Mouse (Mus musculus): Measurements from ENCODE around the gene Entpd1. TPM values are rescaled to one million over a fixed set of nuclear protein-coding genes. Genes with fewer than 3 reads are reported as not detected.

The Entpd1 gene
- polyA plus RNA-seq, 1 experiment from 2014 or later: 10.0 TPM

DNA sequence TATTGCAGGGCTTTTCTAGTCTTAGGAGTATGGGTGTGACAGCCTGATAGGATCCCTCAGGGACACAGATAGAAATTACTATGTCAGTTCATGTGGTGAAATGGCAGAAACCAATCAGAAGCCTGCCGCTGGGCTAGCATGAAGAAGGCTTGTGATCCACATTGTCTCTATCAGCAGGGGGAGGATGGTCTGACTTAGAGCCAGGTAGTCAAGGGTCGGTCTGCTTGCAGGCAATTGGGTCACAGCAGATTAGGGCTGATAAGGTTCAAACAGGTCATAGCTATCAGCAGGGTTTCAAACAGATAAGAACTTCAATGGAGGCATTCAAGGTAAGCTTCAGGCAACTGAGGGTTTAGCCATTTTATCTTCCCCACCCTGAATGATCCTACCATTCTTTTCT is 31.3 kb upstream of the Entpd1 start:
- TF ChIP-seq CTCF (IDR thresholded peaks at IDR 0.05; ENCODE audit: low read depth): no peak
- TF ChIP-seq EP300 (optimal IDR thresholded peaks at IDR 0.05): no peak
- ATAC-seq (ENCODE audit: low FRiP score, low TSS enrichment) (no peak), DNase-seq (ENCODE audit: low spot score) (no peak)
- no peaks in the 10 kb centered on the region for H3K9me3 ChIP-seq (ENCODE audit: control insufficient read depth, low read length)
- peaks cover 11% of the 10 kb centered on the region for H3K36me3 ChIP-seq (ENCODE audit: control insufficient read depth, insufficient read depth, low read length)
- no peaks in the 10 kb centered on the region for H3K4me1 ChIP-seq (replicated peaks; ENCODE audit: control insufficient read depth, insufficient read depth)
- H3K27me3 ChIP-seq (ENCODE audit: control insufficient read depth, insufficient read depth, low read length): no peaks in the 10 kb centered on the region
- H3K4me2 ChIP-seq (replicated peaks; ENCODE audit: low read depth): no peak overlapping the region
- 75% methylated on average over 2 of the region's 2 CpGs for WGBS
- H3K9ac ChIP-seq (ENCODE audit: low read length): no peak overlapping the region
- H3K4me3 ChIP-seq (ENCODE audit: low read depth, low read length): no peak overlapping the region
- no peak overlapping the region for H3K27ac ChIP-seq (replicated peaks)

DNA sequence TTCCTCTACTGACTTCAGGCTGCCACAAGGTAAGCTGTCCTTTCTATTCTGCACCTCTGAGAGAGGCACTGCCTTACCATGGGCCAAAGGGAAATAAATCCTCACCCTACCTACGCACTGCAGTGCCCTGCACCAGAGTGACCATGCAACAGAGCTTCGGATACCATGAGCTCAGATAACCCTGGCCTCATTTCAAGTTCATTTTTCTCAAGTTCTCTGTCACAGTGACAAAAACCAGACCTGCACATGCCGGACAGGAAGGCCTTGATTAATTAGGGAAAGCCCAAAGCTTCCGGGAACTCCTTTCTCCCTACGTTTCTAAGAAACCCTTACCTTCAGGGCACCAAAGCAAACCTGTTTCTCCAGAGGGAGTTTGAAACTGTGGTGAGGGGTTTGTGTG is 30.5 kb upstream of the Entpd1 start:
- ATAC-seq (ENCODE audit: low FRiP score, low TSS enrichment): no peak
- Histone ChIP-seq H3K27ac (replicated peaks) (no peak overlapping the region), H3K9ac (ENCODE audit: low read length) (no peak overlapping the region), H3K9me3 (ENCODE audit: control insufficient read depth, low read length) (no peaks in the 10 kb centered on the region), H3K27me3 (ENCODE audit: control insufficient read depth, insufficient read depth, low read length) (no peaks in the 10 kb centered on the region), H3K4me3 (ENCODE audit: low read depth, low read length) (no peak overlapping the region), H3K36me3 (ENCODE audit: control insufficient read depth, insufficient read depth, low read length) (peaks cover 11% of the 10 kb centered on the region), H3K4me2 (replicated peaks; ENCODE audit: low read depth) (no peak overlapping the region), H3K4me1 (replicated peaks; ENCODE audit: control insufficient read depth, insufficient read depth) (no peaks in the 10 kb centered on the region)
- no peak for TF ChIP-seq EP300 (optimal IDR thresholded peaks at IDR 0.05)
- TF ChIP-seq CTCF (IDR thresholded peaks at IDR 0.05; ENCODE audit: low read depth): no peak
- WGBS: 53% methylated on average over 5 of the region's 5 CpGs
- no peak for DNase-seq (ENCODE audit: low spot score)

DNA sequence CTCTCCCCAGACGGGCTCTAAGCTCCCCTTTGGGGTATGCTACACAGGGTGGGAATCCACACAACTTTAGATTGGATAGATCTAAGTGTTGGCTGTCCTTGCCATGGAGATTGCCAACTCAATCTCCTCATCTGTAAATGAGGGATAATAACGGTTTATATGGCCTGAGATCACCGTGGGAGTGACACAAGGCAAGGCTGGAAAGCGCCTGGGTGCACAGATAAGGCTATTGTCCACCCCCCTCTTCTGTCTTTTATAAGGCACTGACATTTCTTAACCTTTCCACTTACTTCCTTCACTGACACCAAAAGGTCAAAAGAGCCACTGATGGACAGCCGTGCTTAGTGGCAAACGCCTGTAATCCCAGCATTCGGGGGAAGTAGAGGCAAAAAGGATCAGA is 25.3 kb upstream of the Entpd1 start:
- no peaks in the 10 kb centered on the region for H3K9me3 ChIP-seq (ENCODE audit: control insufficient read depth, low read length)
- H3K4me3 ChIP-seq (ENCODE audit: low read depth, low read length): peak overlapping the region; percentile 78; the same call in 1 of the 2 replicates
- no peaks in the 10 kb centered on the region; the same call in 1 of the 2 replicates for H3K4me1 ChIP-seq (replicated peaks; ENCODE audit: control insufficient read depth, insufficient read depth)
- H3K27ac ChIP-seq (replicated peaks): no peak overlapping the region
- H3K9ac ChIP-seq (ENCODE audit: low read length): 0 out of 2 replicates have a peak overlapping the region, but pooled peaks have one; percentile 18
- H3K4me2 ChIP-seq (replicated peaks; ENCODE audit: low read depth): peak overlapping the region; percentile 81
- H3K27me3 ChIP-seq (ENCODE audit: control insufficient read depth, insufficient read depth, low read length): no peaks in the 10 kb centered on the region
- TF ChIP-seq EP300 (optimal IDR thresholded peaks at IDR 0.05): no peak
- TF ChIP-seq CTCF (IDR thresholded peaks at IDR 0.05; ENCODE audit: low read depth): no peak
- DNase-seq (ENCODE audit: low spot score) (no peak), ATAC-seq (ENCODE audit: low FRiP score, low TSS enrichment) (no peak)
- H3K36me3 ChIP-seq (ENCODE audit: control insufficient read depth, insufficient read depth, low read length): 0 out of 2 replicates have a peak, but pooled peaks cover under 1% of the 10 kb centered on the region
- WGBS: 58% methylated on average over 7 of the region's 7 CpGs

DNA sequence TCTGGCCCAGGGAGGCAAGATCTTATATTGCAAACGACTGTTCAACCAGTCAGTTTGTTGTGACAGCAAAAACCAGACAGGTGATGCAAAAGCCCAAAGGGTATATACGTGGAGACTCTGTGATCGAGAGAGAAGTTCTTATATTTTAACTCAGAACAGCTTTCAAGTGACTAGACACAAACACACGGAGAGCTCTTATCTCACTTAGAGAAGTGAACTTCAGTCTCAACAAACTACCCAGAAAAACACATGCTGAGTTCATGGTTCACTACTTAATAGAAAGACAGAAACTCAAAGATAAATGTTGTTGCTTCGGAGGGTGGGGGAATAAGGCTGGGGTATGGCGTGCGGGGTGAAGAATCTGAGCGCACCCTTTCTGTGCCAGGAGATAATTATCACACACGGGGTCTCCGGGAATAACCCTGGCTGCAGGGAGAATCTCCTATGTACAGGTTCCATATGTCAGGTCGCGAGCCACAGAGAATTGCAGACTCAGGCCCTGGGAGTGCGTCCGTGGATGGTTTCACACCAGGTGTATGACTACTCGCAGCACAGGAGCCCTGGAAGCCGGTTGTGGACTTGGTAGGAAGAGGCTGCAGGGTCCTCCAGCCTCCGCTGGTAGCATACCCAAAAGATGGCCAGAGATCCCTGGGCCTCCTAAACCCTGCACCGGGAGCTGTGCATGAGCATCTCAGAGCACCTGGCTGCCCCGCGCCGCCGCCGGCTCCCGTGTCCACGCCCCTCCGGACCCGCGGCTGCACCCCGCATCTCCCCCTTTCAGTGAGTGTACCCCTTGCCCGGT is 24.5 kb upstream of the Entpd1 start:
- 2% methylated on average over 30 of the region's 30 CpGs for WGBS
- TF ChIP-seq CTCF (IDR thresholded peaks at IDR 0.05; ENCODE audit: low read depth) (no peak), EP300 (optimal IDR thresholded peaks at IDR 0.05) (no peak)
- Histone ChIP-seq H3K4me2 (replicated peaks; ENCODE audit: low read depth) (peak overlapping the region; percentile 81), H3K36me3 (ENCODE audit: control insufficient read depth, insufficient read depth, low read length) (no peaks in the 10 kb centered on the region), H3K27ac (replicated peaks) (no peak overlapping the region; the same call in 1 of the 2 replicates), H3K9me3 (ENCODE audit: control insufficient read depth, low read length) (no peaks in the 10 kb centered on the region), H3K4me3 (ENCODE audit: low read depth, low read length) (peak overlapping the region; percentile 78), H3K9ac (ENCODE audit: low read length) (peak overlapping the region; percentile 73), H3K4me1 (replicated peaks; ENCODE audit: control insufficient read depth, insufficient read depth) (no peaks in the 10 kb centered on the region; the same call in 1 of the 2 replicates), H3K27me3 (ENCODE audit: control insufficient read depth, insufficient read depth, low read length) (no peaks in the 10 kb centered on the region)
- ATAC-seq (ENCODE audit: low FRiP score, low TSS enrichment) (peak; percentile 64), DNase-seq (ENCODE audit: low spot score) (no peak)

- Histone ChIP-seq H3K4me3 (ENCODE audit: low read depth, low read length) (peak within 1 kb of the TSS; percentile 78), H3K27me3 (ENCODE audit: control insufficient read depth, insufficient read depth, low read length) (no peaks in the 10 kb centered on the region), H3K27ac (replicated peaks) (peak within 1 kb of the TSS; percentile 61), H3K36me3 (ENCODE audit: control insufficient read depth, insufficient read depth, low read length) (no peaks in the 10 kb centered on the region), H3K9me3 (ENCODE audit: control insufficient read depth, low read length) (no peaks in the 10 kb centered on the region), H3K9ac (ENCODE audit: low read length) (peak within 1 kb of the TSS; percentile 73), H3K4me1 (replicated peaks; ENCODE audit: control insufficient read depth, insufficient read depth) (no peaks in the 10 kb centered on the region; the same call in 1 of the 2 replicates), H3K4me2 (replicated peaks; ENCODE audit: low read depth) (peak within 1 kb of the TSS; percentile 81)
- under 1% methylated on average over 30 of the region's 34 CpGs for WGBS
- peak; percentile 96 for DNase-seq (ENCODE audit: low spot score)
- TF ChIP-seq CTCF (IDR thresholded peaks at IDR 0.05; ENCODE audit: low read depth) (peak; percentile 33; the same call in 1 of the 2 replicates), EP300 (optimal IDR thresholded peaks at IDR 0.05) (no peak)
- peak; percentile 96 for ATAC-seq (ENCODE audit: low FRiP score, low TSS enrichment)
Measured at GRCm38 (mm10) chr19:40588293-40588654, 23.9 kb upstream of the Entpd1 start, which contains the start of gene Aldh18a1. TSS of gene Aldh18a1 (minus strand) at chr19:40588463.

All from stomach, postnatal 0 days (tissue).